Mouse (Mus musculus) kidney, postnatal 0 days (tissue): ENCODE measurements around the gene Rassf1. TPM values are rescaled to one million over a fixed set of nuclear protein-coding genes. Genes with fewer than 3 reads are reported as not detected.
A peak's percentile ranks its signal among the peaks of the same experiment; 100 is the strongest.

Experiments used
- ATAC-seq: fragments of 200-750 bp; cut with Nextera tagmentation; replicated peaks from 2 replicates; pipeline ENCODE4 v1.8.0; 2017; ENCODE audit warnings: low read depth, moderate number of reproducible peaks, moderate TSS enrichment, moderate library complexity; ENCODE audit not compliant: low FRiP score
- DNase-seq: peaks from one replicate; pipeline ENCODE4 v3.0.0-alpha.2; 2016; ENCODE audit warnings: low spot score
- H3K27ac ChIP-seq: fragments of 300-500 bp; sonication (generic); 2 replicates; pipeline ENCODE4 v1.5.1; 2014; ENCODE audit warnings: mild to moderate bottlenecking
- H3K27me3 ChIP-seq: fragments of 300-500 bp; sonication (generic); 2 replicates; pipeline ENCODE4 v1.6.1; 2014; ENCODE audit warnings: low read length, mixed read lengths; ENCODE audit not compliant: insufficient read depth
- H3K36me3 ChIP-seq: fragments of 300-500 bp; sonication (generic); 2 replicates; pipeline ENCODE4 v1.6.1; 2014; ENCODE audit warnings: low read length, mixed read lengths; ENCODE audit not compliant: insufficient read depth
- H3K4me1 ChIP-seq: fragments of 300-500 bp; sonication (generic); replicated peaks from 2 replicates; pipeline ENCODE4 v1.6.1; 2014; ENCODE audit warnings: antibody characterized with exemption, low read length, mixed read lengths; ENCODE audit not compliant: insufficient read depth
- H3K4me2 ChIP-seq: fragments of 300-500 bp; sonication (generic); 2 replicates; pipeline ENCODE4 v1.6.1; 2014; ENCODE audit warnings: mild to moderate bottlenecking, low read length, moderate library complexity, mixed read lengths
- H3K4me3 ChIP-seq: fragments of 300-500 bp; sonication (generic); replicated peaks from 2 replicates; pipeline ENCODE4 v1.5.1; 2014; ENCODE audit warnings: low read depth, low read length
- H3K9ac ChIP-seq: fragments of 300-500 bp; sonication (generic); 2 replicates; pipeline ENCODE4 v1.6.1; 2014; ENCODE audit warnings: low read depth, low read length
- H3K9me3 ChIP-seq: fragments of 300-500 bp; sonication (generic); replicated peaks from 2 replicates; pipeline ENCODE4 v1.6.1; 2016; ENCODE audit warnings: low read length, inconsistent platforms, mixed read lengths
- CTCF ChIP-seq: IDR thresholded peaks from 2 replicates; pipeline ENCODE4 v1.5.1; 2016; ENCODE audit warnings: antibody characterized with exemption, low read depth, mild to moderate bottlenecking, moderate library complexity
- WGBS: fragments of 180-500 bp; shearing (Covaris S2); extraction: QIAGEN DNeasy Blood & Tissue Kit; methylation state at CpG from one replicate; pipeline ENCODE4 v1.1.7; 2014; 5-methylcytosine and 5-hydroxymethylcytosine counted together
- polyA plus RNA-seq: library from polyadenylated mRNA; unstranded; fragments of >200 nt; fragmentation: Nextera tagmentation; extraction: Ambion mirVana; gene quantifications from 2 replicates; pipeline ENCODE4 v1.2.1, GENCODE M21; 2015

Rassf1 gene
- polyA plus RNA-seq, 1 experiment from 2014 or later, result 49.8 TPM

DNA sequence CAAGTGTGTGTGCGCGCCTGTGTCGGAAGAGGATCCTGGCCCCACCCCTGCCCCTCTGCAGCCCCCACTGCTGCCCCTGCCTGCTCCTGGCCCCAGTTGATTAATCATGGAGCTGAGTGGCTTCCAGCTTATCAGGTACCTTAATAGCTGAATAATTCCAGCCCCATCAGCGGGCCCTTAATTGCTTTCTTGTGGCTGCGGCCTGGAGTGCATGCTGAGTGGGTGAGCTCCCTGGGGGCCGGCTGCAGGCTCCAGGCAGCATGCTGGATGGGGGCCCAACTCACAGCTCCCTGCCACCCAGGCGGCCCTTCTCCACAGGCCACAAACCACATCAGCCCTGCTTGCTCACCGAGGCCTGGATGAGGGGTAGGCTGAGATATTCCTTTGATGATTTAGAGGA lies 39.9 kb upstream of the Rassf1 start:
- Histone ChIP-seq H3K4me1 (peaks cover 13% of the 10 kb centered on the region), H3K27me3 (no peaks in the 10 kb centered on the region), H3K4me3 (no peak overlapping the region), H3K4me2 (no peak overlapping the region), H3K9ac (no peak overlapping the region), H3K9me3 (no peaks in the 10 kb centered on the region), H3K36me3 (no peaks in the 10 kb centered on the region), H3K27ac (no peak overlapping the region)
- no peak for DNase-seq
- ATAC-seq, result no peak
- 50% methylated on average over 8 of the region's 8 CpGs for WGBS
- TF ChIP-seq CTCF, result no peak

DNA sequence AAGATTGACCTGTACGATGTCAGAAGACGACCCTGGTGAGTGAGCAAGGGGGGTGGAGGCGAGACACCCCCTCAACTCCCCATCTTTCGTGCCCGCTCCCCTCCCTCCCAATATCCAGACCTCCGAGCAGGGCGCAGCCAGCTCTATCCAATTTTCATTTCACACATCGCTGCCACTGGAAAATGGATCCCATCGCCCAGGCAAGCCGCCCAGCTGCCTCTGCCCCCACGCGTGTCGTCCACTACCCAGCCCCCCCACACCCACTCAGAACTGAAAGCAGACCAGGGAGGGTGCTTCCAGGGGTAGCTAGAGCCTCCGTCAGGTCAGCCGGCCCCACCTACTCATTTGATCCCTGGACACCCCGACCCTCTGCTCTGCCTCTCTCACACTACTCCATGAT lies 39.0 kb upstream of the Rassf1 start:
- TF ChIP-seq CTCF, result no peak
- H3K27me3 ChIP-seq, result no peaks in the 10 kb centered on the region
- H3K27ac ChIP-seq, result no peak overlapping the region
- WGBS, result 45% methylated on average over 16 of the region's 16 CpGs
- 0 out of 2 replicates have a peak, but pooled peaks have one; percentile 9 for ATAC-seq
- peak overlapping the region; percentile 15; the same call in 1 of the 2 replicates for H3K4me2 ChIP-seq
- H3K36me3 ChIP-seq, result no peaks in the 10 kb centered on the region
- DNase-seq, result no peak
- H3K4me3 ChIP-seq, result no peak overlapping the region
- H3K9me3 ChIP-seq, result no peaks in the 10 kb centered on the region
- H3K9ac ChIP-seq, result no peak overlapping the region
- H3K4me1 ChIP-seq, result peaks cover 13% of the 10 kb centered on the region

DNA sequence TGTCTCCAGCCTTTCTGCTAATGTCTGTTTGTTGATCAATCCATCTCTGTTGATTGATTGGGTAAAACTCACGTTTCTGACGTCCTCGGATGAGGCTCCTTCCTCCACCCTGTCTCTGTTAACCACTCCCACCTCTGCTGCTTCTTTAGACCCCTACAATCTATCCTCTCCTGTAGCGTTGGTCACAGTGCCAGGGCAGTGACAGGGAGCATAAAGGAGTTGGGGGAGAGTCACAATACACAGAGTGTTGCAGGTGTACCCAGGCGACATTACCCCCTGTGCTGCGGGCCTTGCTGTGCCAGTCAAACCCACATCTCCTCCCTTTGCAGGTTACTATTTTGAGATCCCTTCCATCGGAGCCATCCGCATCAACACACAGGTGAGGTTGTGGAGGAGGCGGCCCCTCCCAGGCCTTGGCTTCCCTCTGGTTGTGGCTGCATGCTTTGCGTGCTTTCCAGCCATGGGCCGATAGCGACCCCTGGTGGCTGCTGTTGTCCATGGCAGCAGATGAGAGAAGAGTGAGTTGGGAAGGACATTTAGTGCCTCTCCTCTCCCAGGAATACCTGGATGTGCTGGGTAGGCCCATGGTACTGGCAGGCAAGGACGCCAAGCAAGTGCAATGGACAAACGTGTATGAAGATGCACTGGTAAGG lies 36.9 kb upstream of the Rassf1 start:
- H3K4me3 ChIP-seq, result no peak overlapping the region
- no peaks in the 10 kb centered on the region for H3K36me3 ChIP-seq
- peak; percentile 100 for TF ChIP-seq CTCF
- no peak overlapping the region for H3K27ac ChIP-seq
- no peak overlapping the region for H3K4me2 ChIP-seq
- H3K27me3 ChIP-seq, result no peaks in the 10 kb centered on the region
- no peaks in the 10 kb centered on the region for H3K9me3 ChIP-seq
- 0 out of 2 replicates have a peak, but pooled peaks cover 7% of the 10 kb centered on the region for H3K4me1 ChIP-seq
- DNase-seq, result peak; percentile 81
- no peak overlapping the region for H3K9ac ChIP-seq
- ATAC-seq, result 0 out of 2 replicates have a peak, but pooled peaks have one; percentile 30
- WGBS, result 25% methylated on average over 14 of the region's 14 CpGs

DNA sequence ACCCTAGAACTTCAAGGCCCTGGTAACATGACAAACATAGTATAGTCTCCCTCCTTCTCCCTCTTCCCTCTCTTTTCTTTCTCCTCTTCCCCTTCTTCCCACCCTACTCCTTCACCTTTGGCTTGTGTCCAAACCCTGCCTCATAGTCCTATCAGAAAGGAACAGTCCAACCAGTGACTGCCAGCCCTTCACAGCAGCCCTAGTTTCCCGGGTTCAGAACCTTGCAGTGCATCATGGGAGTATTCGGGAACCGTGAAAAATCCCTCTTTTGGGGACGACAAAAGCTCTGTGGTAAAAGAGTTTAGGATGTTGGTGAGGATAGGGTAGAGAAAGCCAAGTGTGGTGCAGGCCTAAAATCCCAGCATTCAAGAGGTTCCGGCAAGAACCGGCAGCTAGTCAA lies 31.0 kb upstream of the Rassf1 start:
- Histone ChIP-seq H3K9ac (no peak overlapping the region), H3K4me1 (peaks cover 10% of the 10 kb centered on the region; the same call in 1 of the 2 replicates), H3K36me3 (no peaks in the 10 kb centered on the region), H3K27ac (no peak overlapping the region), H3K9me3 (no peaks in the 10 kb centered on the region), H3K27me3 (no peaks in the 10 kb centered on the region), H3K4me3 (no peak overlapping the region), H3K4me2 (no peak overlapping the region)
- ATAC-seq (no peak), DNase-seq (no peak)
- TF ChIP-seq CTCF, result no peak
- 63% methylated on average over 6 of the region's 6 CpGs for WGBS

DNA sequence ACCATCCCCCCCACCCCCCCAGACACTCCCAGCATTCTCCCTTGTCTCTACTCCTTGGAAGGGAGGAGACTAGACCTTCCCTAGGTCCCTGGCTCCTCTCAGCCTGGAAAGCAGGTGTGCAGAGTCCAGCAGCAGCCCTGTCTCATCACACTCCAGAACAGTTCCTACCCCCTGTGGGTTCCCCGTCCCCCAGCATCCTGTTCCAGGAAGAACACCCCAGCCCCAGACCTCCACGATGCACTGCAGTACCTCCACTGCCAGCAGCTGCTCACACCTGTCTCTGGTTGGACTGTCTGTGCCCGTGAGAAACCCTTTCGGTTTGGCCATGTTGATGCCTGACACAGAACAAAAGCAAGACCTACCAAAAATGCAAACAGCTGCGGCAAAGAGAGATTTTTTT lies 30.2 kb upstream of the Rassf1 start:
- peaks cover under 1% of the 10 kb centered on the region; the same call in 1 of the 2 replicates for H3K27me3 ChIP-seq
- no peaks in the 10 kb centered on the region for H3K36me3 ChIP-seq
- TF ChIP-seq CTCF, result no peak
- DNase-seq (no peak), ATAC-seq (no peak)
- no peaks in the 10 kb centered on the region for H3K9me3 ChIP-seq
- H3K4me3 ChIP-seq, result no peak overlapping the region
- H3K4me1 ChIP-seq, result peaks cover 11% of the 10 kb centered on the region; the same call in 1 of the 2 replicates
- H3K27ac ChIP-seq, result no peak overlapping the region
- H3K4me2 ChIP-seq, result no peak overlapping the region
- 55% methylated on average over 5 of the region's 5 CpGs for WGBS
- no peak overlapping the region for H3K9ac ChIP-seq

DNA sequence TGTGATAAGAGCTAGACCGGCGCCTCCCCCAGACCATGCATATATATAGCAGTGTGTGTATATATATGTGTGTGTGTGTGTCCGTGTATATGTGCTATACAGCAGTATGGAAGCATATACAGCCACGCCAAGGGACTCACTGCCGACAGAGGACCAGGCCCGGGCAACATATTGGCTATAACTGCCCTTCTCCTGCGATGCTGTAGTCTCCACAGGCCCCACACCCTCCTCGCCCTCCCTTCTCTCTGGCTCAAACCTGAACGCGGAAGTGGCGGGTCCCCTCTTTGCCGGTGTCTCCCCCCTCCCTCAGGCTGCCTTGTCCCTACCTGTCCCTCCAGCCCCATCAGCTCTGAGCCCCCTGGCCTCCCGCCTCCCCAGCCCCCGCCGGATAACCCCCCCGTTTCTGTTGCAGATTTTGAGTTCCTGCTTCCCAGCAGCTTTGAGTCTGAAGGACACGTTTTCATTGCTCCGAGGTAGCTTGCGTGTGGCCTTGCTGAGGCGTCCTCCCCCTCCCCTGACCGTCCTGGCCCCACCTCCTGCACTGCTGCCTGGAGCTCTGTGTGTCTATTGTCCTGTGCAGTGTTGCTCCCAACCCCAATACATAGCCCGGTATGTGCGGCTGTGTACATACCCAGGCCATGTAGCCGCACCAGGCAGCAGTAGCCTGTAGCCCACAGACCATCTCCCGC lies 29.5 kb upstream of the Rassf1 start:
- H3K27ac ChIP-seq, result no peak overlapping the region
- DNase-seq (no peak), ATAC-seq (no peak)
- peaks cover 7% of the 10 kb centered on the region for H3K27me3 ChIP-seq
- peak overlapping the region; percentile 27; the same call in 1 of the 2 replicates for H3K9ac ChIP-seq
- H3K4me1 ChIP-seq, result peaks cover 17% of the 10 kb centered on the region
- no peaks in the 10 kb centered on the region for H3K36me3 ChIP-seq
- H3K4me3 ChIP-seq, result no peak overlapping the region
- H3K9me3 ChIP-seq, result no peaks in the 10 kb centered on the region
- WGBS, result 23% methylated on average over 25 of the region's 25 CpGs
- TF ChIP-seq CTCF, result no peak
- H3K4me2 ChIP-seq, result peak overlapping the region; percentile 40
